Mouse (Mus musculus): ENCODE results near the gene Dop1a. TPM values are rescaled to one million over a fixed set of nuclear protein-coding genes. Genes with fewer than 3 reads are reported as not detected.
A peak's percentile ranks its signal among the peaks of the same experiment; 100 is the strongest.

The Dop1a gene
- polyA plus RNA-seq (2014; fragmentation: Nextera tagmentation; extraction: Ambion mirVana) = 27.6 and 29.2 TPM in 2 replicates

- peak within 1 kb of the TSS; percentile 74 for H3K9ac ChIP-seq (replicated peaks; ENCODE audit: low read depth, low read length)
- no peaks in the 10 kb centered on the region for H3K27me3 ChIP-seq (ENCODE audit: control insufficient read depth, insufficient read depth, low read length)
- ATAC-seq (ENCODE audit: insufficient number of reproducible peaks, insufficient read depth, low FRiP score, low read depth) = peak; percentile 95
- WGBS = under 1% methylated on average over 93 of the region's 93 CpGs
- 0 out of 2 replicates have a peak, but pooled peaks cover 6% of the 10 kb centered on the region for H3K4me1 ChIP-seq (ENCODE audit: control insufficient read depth, insufficient read depth, low read length)
- peak within 1 kb of the TSS; percentile 56 for H3K27ac ChIP-seq (ENCODE audit: low read length)
- no peaks in the 10 kb centered on the region for H3K9me3 ChIP-seq (ENCODE audit: control insufficient read depth, low read depth, low read length)
- no peaks in the 10 kb centered on the region for H3K36me3 ChIP-seq (ENCODE audit: control insufficient read depth, insufficient read depth, low read length)
- H3K4me3 ChIP-seq (ENCODE audit: low read depth, low read length) = peak within 1 kb of the TSS; percentile 91
- peak within 1 kb of the TSS; percentile 70 for H3K4me2 ChIP-seq (replicated peaks; ENCODE audit: low read depth, low read length)
Measured at GRCm38 (mm10) chr9:86466990-86467870, at the start of gene Dop1a. Gene Dop1a, plus strand, starts transcription at chr9:86467154.

GRCm38 (mm10) chr9:86417971-86418370 lies 49.0 kb upstream of the Dop1a start:
- no peak overlapping the region for H3K4me2 ChIP-seq (replicated peaks; ENCODE audit: low read depth, low read length)
- H3K9me3 ChIP-seq (ENCODE audit: control insufficient read depth, low read depth, low read length) = no peaks in the 10 kb centered on the region
- no peak overlapping the region for H3K9ac ChIP-seq (replicated peaks; ENCODE audit: low read depth, low read length)
- H3K4me3 ChIP-seq (ENCODE audit: low read depth, low read length) = no peak overlapping the region
- no peaks in the 10 kb centered on the region for H3K27me3 ChIP-seq (ENCODE audit: control insufficient read depth, insufficient read depth, low read length)
- 100% methylated on average over 1 of the region's 1 CpGs for WGBS
- H3K27ac ChIP-seq (ENCODE audit: low read length) = no peak overlapping the region
- no peaks in the 10 kb centered on the region for H3K36me3 ChIP-seq (ENCODE audit: control insufficient read depth, insufficient read depth, low read length)
- ATAC-seq (ENCODE audit: insufficient number of reproducible peaks, insufficient read depth, low FRiP score, low read depth) = no peak
- no peaks in the 10 kb centered on the region for H3K4me1 ChIP-seq (ENCODE audit: control insufficient read depth, insufficient read depth, low read length)

GRCm38 (mm10) chr9:86419366-86419765 lies 47.6 kb upstream of the Dop1a start:
- Histone ChIP-seq H3K9ac (replicated peaks; ENCODE audit: low read depth, low read length) (no peak overlapping the region), H3K27ac (ENCODE audit: low read length) (no peak overlapping the region), H3K4me1 (ENCODE audit: control insufficient read depth, insufficient read depth, low read length) (no peaks in the 10 kb centered on the region), H3K9me3 (ENCODE audit: control insufficient read depth, low read depth, low read length) (no peaks in the 10 kb centered on the region), H3K4me3 (ENCODE audit: low read depth, low read length) (no peak overlapping the region), H3K27me3 (ENCODE audit: control insufficient read depth, insufficient read depth, low read length) (no peaks in the 10 kb centered on the region), H3K4me2 (replicated peaks; ENCODE audit: low read depth, low read length) (no peak overlapping the region), H3K36me3 (ENCODE audit: control insufficient read depth, insufficient read depth, low read length) (no peaks in the 10 kb centered on the region)
- ATAC-seq (ENCODE audit: insufficient number of reproducible peaks, insufficient read depth, low FRiP score, low read depth) = no peak
- 78% methylated on average over 6 of the region's 6 CpGs for WGBS

- Histone ChIP-seq H3K36me3 (ENCODE audit: control insufficient read depth, insufficient read depth, low read length) (no peaks in the 10 kb centered on the region), H3K4me1 (ENCODE audit: control insufficient read depth, insufficient read depth, low read length) (no peaks in the 10 kb centered on the region), H3K9ac (replicated peaks; ENCODE audit: low read depth, low read length) (no peak overlapping the region), H3K9me3 (ENCODE audit: control insufficient read depth, low read depth, low read length) (no peaks in the 10 kb centered on the region), H3K4me3 (ENCODE audit: low read depth, low read length) (no peak overlapping the region), H3K27me3 (ENCODE audit: control insufficient read depth, insufficient read depth, low read length) (no peaks in the 10 kb centered on the region), H3K27ac (ENCODE audit: low read length) (no peak overlapping the region), H3K4me2 (replicated peaks; ENCODE audit: low read depth, low read length) (no peak overlapping the region)
- WGBS = 70% methylated on average over 4 of the region's 4 CpGs
- ATAC-seq (ENCODE audit: insufficient number of reproducible peaks, insufficient read depth, low FRiP score, low read depth) = no peak
Measured at GRCm38 (mm10) chr9:86423331-86423730, 43.6 kb upstream of the Dop1a start.

GRCm38 (mm10) chr9:86435510-86435909 lies 31.4 kb upstream of the Dop1a start:
- ATAC-seq (ENCODE audit: insufficient number of reproducible peaks, insufficient read depth, low FRiP score, low read depth) = no peak
- no peak overlapping the region for H3K9ac ChIP-seq (replicated peaks; ENCODE audit: low read depth, low read length)
- 85% methylated on average over 3 of the region's 3 CpGs for WGBS

GRCm38 (mm10) chr9:86436608-86437007 lies 30.3 kb upstream of the Dop1a start:
- ATAC-seq (ENCODE audit: insufficient number of reproducible peaks, insufficient read depth, low FRiP score, low read depth) = no peak
- no peaks in the 10 kb centered on the region for H3K36me3 ChIP-seq (ENCODE audit: control insufficient read depth, insufficient read depth, low read length)
- WGBS = 94% methylated on average over 8 of the region's 8 CpGs
- H3K27me3 ChIP-seq (ENCODE audit: control insufficient read depth, insufficient read depth, low read length) = no peaks in the 10 kb centered on the region
- no peak overlapping the region for H3K9ac ChIP-seq (replicated peaks; ENCODE audit: low read depth, low read length)
- no peaks in the 10 kb centered on the region for H3K4me1 ChIP-seq (ENCODE audit: control insufficient read depth, insufficient read depth, low read length)
- H3K4me3 ChIP-seq (ENCODE audit: low read depth, low read length) = no peak overlapping the region
- H3K4me2 ChIP-seq (replicated peaks; ENCODE audit: low read depth, low read length) = no peak overlapping the region
- H3K27ac ChIP-seq (ENCODE audit: low read length) = no peak overlapping the region
- no peaks in the 10 kb centered on the region for H3K9me3 ChIP-seq (ENCODE audit: control insufficient read depth, low read depth, low read length)

More at GRCm38 (mm10) chr9:86435510-86435909, 31.4 kb upstream of the Dop1a start:
- no peaks in the 10 kb centered on the region for H3K4me1 ChIP-seq (ENCODE audit: control insufficient read depth, insufficient read depth, low read length)
- no peak overlapping the region for H3K27ac ChIP-seq (ENCODE audit: low read length)
- no peaks in the 10 kb centered on the region for H3K9me3 ChIP-seq (ENCODE audit: control insufficient read depth, low read depth, low read length)
- H3K27me3 ChIP-seq (ENCODE audit: control insufficient read depth, insufficient read depth, low read length) = no peaks in the 10 kb centered on the region
- no peaks in the 10 kb centered on the region for H3K36me3 ChIP-seq (ENCODE audit: control insufficient read depth, insufficient read depth, low read length)
- H3K4me2 ChIP-seq (replicated peaks; ENCODE audit: low read depth, low read length) = no peak overlapping the region
- H3K4me3 ChIP-seq (ENCODE audit: low read depth, low read length) = no peak overlapping the region

- 75% methylated on average over 11 of the region's 11 CpGs for WGBS
- H3K9ac ChIP-seq (replicated peaks; ENCODE audit: low read depth, low read length) = no peak overlapping the region
- no peaks in the 10 kb centered on the region for H3K36me3 ChIP-seq (ENCODE audit: control insufficient read depth, insufficient read depth, low read length)
- no peak overlapping the region for H3K27ac ChIP-seq (ENCODE audit: low read length)
- H3K4me3 ChIP-seq (ENCODE audit: low read depth, low read length) = no peak overlapping the region
- H3K27me3 ChIP-seq (ENCODE audit: control insufficient read depth, insufficient read depth, low read length) = no peaks in the 10 kb centered on the region
- H3K4me1 ChIP-seq (ENCODE audit: control insufficient read depth, insufficient read depth, low read length) = no peaks in the 10 kb centered on the region
- H3K9me3 ChIP-seq (ENCODE audit: control insufficient read depth, low read depth, low read length) = no peaks in the 10 kb centered on the region
- no peak for ATAC-seq (ENCODE audit: insufficient number of reproducible peaks, insufficient read depth, low FRiP score, low read depth)
- no peak overlapping the region for H3K4me2 ChIP-seq (replicated peaks; ENCODE audit: low read depth, low read length)
Measured at GRCm38 (mm10) chr9:86438337-86439009, 28.5 kb upstream of the Dop1a start.

- no peak overlapping the region for H3K9ac ChIP-seq (replicated peaks; ENCODE audit: low read depth, low read length)
- no peak overlapping the region for H3K4me3 ChIP-seq (ENCODE audit: low read depth, low read length)
- no peaks in the 10 kb centered on the region for H3K36me3 ChIP-seq (ENCODE audit: control insufficient read depth, insufficient read depth, low read length)
- H3K27me3 ChIP-seq (ENCODE audit: control insufficient read depth, insufficient read depth, low read length) = no peaks in the 10 kb centered on the region
- ATAC-seq (ENCODE audit: insufficient number of reproducible peaks, insufficient read depth, low FRiP score, low read depth) = no peak
- no peaks in the 10 kb centered on the region for H3K9me3 ChIP-seq (ENCODE audit: control insufficient read depth, low read depth, low read length)
- 71% methylated on average over 4 of the region's 4 CpGs for WGBS
- H3K27ac ChIP-seq (ENCODE audit: low read length) = no peak overlapping the region
- no peaks in the 10 kb centered on the region for H3K4me1 ChIP-seq (ENCODE audit: control insufficient read depth, insufficient read depth, low read length)
- no peak overlapping the region for H3K4me2 ChIP-seq (replicated peaks; ENCODE audit: low read depth, low read length)
Measured at GRCm38 (mm10) chr9:86442248-86442647, 24.7 kb upstream of the Dop1a start.

Measured in stomach, embryonic 14.5 days (tissue).